Mouse (Mus musculus) MEL (cell line): ENCODE measurements around the gene 1700020N01Rik.

Experiments
- CHD2 ChIP-seq: IDR thresholded peaks from 2 replicates; pipeline ENCODE4 v1.6.1; 2011; ENCODE audit warnings: low read length, improper control_type of control experiment
- CTCF ChIP-seq, 3 experiments: IDR thresholded peaks in 2 of 3; conservative IDR thresholded peaks in 1 of 3; 2 replicates each; pipeline ENCODE4 v1.5.1; 2011 to 2012; ENCODE audit warnings: low read length in 3 of 3, low read depth in 2 of 3, mild to moderate bottlenecking in 2 of 3, improper control_type of control experiment in 1 of 3, inconsistent platforms in 1 of 3, mixed read lengths in 1 of 3, moderate library complexity in 1 of 3; ENCODE audit not compliant: control insufficient read depth in 1 of 3, insufficient read depth in 1 of 3, poor library complexity in 1 of 3, severe bottlenecking in 1 of 3
- ELF1 ChIP-seq: IDR thresholded peaks from 2 replicates; pipeline ENCODE4 v1.6.1; 2014; ENCODE audit warnings: low read depth, mild to moderate bottlenecking, inconsistent platforms, low read length, improper control_type of control experiment, moderate library complexity
- EP300 ChIP-seq, 2 experiments: IDR thresholded peaks; 2 replicates each; pipeline ENCODE4 v1.6.1; 2011; ENCODE audit warnings: improper control_type of control experiment in 2 of 2, low read length in 2 of 2, low read depth in 1 of 2, mild to moderate bottlenecking in 1 of 2
- GABPA ChIP-seq: IDR thresholded peaks from 2 replicates; pipeline ENCODE4 v1.6.1; 2012; ENCODE audit warnings: low read depth, mild to moderate bottlenecking, inconsistent platforms, low read length, improper control_type of control experiment, moderate library complexity
- MEF2A ChIP-seq: IDR thresholded peaks from 2 replicates; pipeline ENCODE4 v1.6.1; 2014; ENCODE audit warnings: low read depth, mild to moderate bottlenecking, inconsistent platforms, low read length, improper control_type of control experiment; ENCODE audit not compliant: poor library complexity, insufficient replicate concordance, severe bottlenecking; ENCODE audit errors: extremely low read depth
- MXI1 ChIP-seq: IDR thresholded peaks from 2 replicates; pipeline ENCODE4 v1.6.1; 2011; ENCODE audit warnings: mild to moderate bottlenecking, low read depth, low read length, improper control_type of control experiment
- POLR2A ChIP-seq, 2 experiments: IDR thresholded peaks; 2 replicates each; pipeline ENCODE4 v1.6.1; 2011 to 2012; ENCODE audit warnings: low read length in 2 of 2, mild to moderate bottlenecking in 2 of 2, control low read depth in 1 of 2, improper control_type of control experiment in 1 of 2, low read depth in 1 of 2, moderate library complexity in 1 of 2; ENCODE audit not compliant: control insufficient read depth in 1 of 2, insufficient read depth in 1 of 2, poor library complexity in 1 of 2
- RAD21 ChIP-seq: IDR thresholded peaks from 2 replicates; pipeline ENCODE4 v1.6.1; 2011; ENCODE audit warnings: mild to moderate bottlenecking, low read depth, low read length, improper control_type of control experiment
- TCF12 ChIP-seq: IDR thresholded peaks from 2 replicates; pipeline ENCODE4 v1.6.1; 2014; ENCODE audit warnings: low read depth, mild to moderate bottlenecking, inconsistent platforms, low read length, improper control_type of control experiment, moderate library complexity

DNA sequence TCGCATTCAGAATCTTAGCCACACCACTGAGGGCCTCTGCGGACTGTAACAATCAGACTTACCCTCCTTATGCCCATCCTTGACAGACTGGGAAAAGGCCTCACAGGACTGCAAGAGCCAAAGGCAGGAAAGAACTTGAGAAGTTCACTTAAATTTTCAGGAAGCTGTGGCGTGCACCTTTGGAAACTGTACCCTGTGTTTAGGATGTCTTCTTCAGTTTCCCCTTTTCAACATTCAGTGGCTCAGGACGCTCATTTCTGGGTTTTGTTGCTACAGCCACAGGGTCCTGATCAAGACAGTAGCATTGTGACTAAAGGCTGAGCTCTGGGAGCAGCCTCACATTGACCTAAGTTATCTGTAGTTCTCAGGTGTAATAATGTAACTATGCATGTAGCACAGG lies 48.2 kb upstream of the 1700020N01Rik start:
- TF ChIP-seq TCF12: no peak
- no peak for TF ChIP-seq RAD21
- no peak for TF ChIP-seq POLR2A (IDR thresholded peaks at IDR 0.05; ENCODE audit: control insufficient read depth in 1 of 2, insufficient read depth in 1 of 2, low read depth in 1 of 2, low read length in 2 of 2, poor library complexity in 1 of 2)
- no peak for TF ChIP-seq CHD2
- TF ChIP-seq GABPA: no peak
- TF ChIP-seq MEF2A: no peak
- TF ChIP-seq EP300 (IDR thresholded peaks at IDR 0.05; ENCODE audit: low read depth in 1 of 2, low read length in 2 of 2): no peak
- TF ChIP-seq ELF1: no peak
- no peak for TF ChIP-seq CTCF (IDR thresholded peaks at IDR 0.05 in 2 of 3, conservative IDR thresholded peaks at IDR 0.05 in 1 of 3; ENCODE audit: control insufficient read depth in 1 of 3, insufficient read depth in 1 of 3, low read depth in 2 of 3, low read length in 3 of 3, poor library complexity in 1 of 3, severe bottlenecking in 1 of 3)
- no peak for TF ChIP-seq MXI1
